Mouse (Mus musculus) MEL-GATA-1-ER (cell line): ENCODE measurements around the gene Glt1d1.

Source experiments
- DNase-seq: peaks from one replicate; pipeline ENCODE4 v3.0.0-alpha.2; 2012; ENCODE audit warnings: low read depth; ENCODE audit errors: extremely low read depth

Glt1d1 gene

DNA sequence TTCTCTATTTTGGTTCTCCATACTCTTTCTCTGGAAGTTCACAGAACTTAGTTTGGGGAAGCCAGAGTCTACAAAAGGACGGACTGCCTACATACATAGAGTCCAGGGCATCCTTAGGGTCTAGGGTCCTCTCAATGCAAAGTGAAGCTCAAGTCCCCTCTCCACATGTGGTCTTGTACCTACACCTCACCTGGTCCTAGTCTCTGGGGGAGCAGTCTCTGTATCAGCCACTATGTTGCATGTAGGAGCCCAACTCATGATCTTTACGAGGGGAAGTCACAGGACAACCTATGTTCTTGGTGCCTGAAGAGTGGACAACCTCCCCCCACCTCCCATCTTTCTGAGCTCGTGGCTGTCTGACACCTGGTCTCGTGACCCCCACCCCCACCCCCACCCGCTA lies 391 bp upstream of the Glt1d1 start:
- no peak for DNase-seq

DNA sequence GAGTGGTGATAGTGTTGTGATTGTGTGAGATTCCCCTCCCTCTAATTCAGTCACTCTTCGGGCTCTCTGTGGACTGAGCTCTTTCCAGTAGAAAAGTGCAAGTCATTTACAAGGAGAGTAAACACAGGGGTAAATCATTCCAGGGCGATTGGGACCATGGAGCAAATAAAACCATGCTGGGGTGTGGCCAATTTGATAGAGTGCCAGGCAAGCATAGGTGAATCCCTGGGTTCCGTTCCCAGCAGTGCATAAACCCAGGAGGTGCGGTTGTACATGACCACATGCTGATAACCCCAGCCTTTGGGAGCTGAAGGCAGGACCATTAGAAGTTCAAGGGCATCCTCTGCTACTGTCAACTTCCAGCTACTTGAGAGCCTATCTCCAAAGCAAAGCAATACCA lies 1.1 kb downstream of the Glt1d1 start:
- DNase-seq, result no peak

DNA sequence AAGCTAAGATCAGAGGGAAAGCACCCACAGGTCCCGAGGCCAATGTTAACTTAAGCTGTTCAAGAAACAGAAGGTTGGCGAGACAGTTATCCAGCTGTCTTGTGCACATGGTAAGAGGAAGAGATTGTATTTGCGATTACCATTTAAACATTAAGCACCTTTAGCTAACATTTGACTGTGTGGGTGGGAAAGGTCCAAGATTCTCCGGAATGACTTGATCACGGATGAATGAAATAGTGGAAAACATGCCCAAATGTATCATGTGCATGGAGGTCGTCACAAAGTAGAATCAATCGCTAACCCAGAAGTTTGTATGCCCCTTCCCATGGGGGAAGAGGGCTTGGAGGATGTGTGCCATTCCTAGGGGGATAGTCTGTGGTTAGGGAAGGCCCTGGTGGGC lies 1.6 kb downstream of the Glt1d1 start:
- DNase-seq, result no peak

GRCm38 (mm10) chr5:127637622-127638021 lies 5.6 kb downstream of the Glt1d1 start:
- no peak for DNase-seq

DNA sequence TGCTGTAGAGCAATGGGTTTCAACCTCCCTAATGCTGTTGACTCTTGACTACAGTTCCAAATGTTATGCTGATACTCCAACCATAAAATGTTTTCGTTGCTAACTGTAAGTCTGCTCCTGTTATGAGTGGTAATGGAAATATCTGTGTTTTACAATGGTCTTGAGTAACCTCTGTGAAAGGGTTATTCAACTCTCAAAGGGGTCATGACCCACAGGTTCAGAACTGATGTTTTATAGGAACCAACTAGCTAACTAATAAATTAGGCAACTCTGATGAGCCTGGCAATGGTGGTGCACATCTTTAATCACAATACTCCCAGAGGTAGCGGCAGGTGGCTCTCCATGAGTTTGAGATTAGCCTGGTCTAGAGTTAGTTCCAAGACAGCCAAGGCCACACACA lies 6.1 kb downstream of the Glt1d1 start:
- no peak for DNase-seq

DNA sequence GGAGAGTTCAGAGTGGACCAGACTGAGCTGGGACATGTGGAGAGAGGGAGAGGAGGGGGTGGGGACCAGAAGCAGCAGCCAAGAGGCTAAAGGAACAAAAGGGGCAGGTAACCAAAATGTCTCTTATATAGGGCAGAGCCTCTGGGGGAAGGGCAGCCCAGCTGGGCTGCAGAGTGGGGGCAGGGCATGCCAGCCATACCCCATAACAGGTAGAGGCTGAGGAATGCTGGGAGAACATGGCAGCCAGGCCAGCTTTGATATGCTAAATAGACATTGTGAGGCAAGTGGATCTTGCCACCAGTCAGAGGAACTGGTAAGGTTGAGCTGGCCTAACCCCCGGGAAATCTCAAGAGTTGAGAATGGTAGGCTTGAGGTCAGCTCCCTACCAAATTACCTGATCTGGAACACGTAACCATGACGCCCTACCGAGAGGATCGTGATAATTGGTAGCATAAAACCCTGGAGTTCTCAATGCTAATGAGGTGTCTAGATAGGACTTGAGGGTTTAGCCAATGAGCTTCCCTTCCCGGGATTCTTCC lies 7.1 kb downstream of the Glt1d1 start:
- DNase-seq, result no peak

- DNase-seq, result no peak
These were observed 7.6 kb downstream of the Glt1d1 start for GRCm38 (mm10) chr5:127639635-127640034.

DNA sequence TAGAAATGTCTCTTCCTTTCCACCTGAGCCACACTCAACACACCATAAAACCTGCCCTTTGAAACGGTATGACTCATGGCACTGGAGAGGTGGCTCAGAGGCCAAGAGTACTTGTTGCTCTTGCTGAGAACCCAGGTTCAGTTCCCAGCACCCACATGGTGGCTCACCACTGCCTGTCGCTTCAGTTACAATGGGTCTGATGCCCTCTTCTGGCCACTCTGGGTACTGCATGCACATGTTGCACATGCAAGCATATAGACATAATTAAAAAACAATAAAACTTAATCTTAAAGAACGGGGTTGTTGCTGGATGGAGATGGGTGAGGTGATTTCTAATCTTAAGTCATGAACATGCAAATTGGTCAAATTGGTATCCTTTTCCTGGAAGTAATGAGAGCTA lies 8.3 kb downstream of the Glt1d1 start:
- no peak for DNase-seq

DNA sequence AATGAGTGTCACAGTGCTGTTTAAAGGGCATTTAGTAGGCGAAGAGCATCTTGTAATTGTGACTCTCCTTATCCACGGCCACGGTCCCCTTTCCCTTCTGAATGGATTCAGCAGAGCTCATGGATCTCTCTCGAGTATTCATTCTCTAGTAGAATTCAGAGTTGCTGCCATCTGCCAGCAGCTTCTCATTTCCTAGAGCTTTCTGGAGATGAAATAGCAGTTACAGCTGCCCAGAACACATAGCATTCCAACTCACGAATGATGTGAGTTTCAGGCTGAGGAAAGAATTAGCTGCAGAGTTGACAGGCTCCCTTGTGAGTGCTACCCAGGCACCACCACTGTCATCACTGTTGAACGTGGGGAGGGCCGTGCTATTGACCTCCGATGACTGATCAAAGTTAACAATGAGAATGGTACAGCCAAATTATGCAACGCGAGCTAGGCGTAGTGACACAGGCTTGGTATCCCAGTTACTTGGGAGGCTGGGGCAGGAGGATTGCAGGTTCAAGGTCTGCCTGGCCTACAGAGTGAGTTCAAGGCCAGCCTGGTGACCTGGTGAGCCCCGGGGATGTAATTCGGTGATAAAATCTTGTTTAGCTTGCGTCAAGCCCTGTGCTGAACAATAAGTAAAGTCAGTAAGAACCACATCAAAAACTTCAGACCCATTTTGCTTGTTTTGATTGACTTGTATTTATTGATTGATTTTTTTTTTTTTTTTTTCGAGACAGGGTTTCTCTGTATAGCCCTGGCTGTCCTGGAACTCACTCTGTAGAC lies 9.3 kb downstream of the Glt1d1 start:
- DNase-seq, result no peak

- no peak for DNase-seq
These were observed 16.0 kb downstream of the Glt1d1 start for GRCm38 (mm10) chr5:127648046-127648445.

- no peak for DNase-seq
These were observed 17.0 kb downstream of the Glt1d1 start for GRCm38 (mm10) chr5:127649077-127649476.

DNA sequence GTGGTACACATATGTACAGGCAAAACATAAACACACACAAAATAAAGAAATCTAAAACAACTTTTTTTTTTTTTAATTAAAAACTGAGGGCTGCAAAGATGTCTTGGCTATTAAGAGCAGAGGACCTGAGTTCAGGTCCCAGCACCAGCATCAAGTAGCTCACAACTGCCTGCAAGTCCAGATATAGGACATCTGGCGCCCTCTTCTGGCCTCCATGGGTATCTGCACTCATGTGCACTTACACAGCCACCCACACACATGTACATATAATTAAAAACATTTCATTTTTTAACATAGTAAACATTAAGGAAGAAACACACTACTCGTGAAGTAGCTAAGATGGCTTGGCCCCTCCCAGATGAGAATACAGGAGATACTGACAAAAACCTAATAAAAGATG lies 26.2 kb downstream of the Glt1d1 start:
- DNase-seq, result no peak

GRCm38 (mm10) chr5:127659312-127659711 lies 27.2 kb downstream of the Glt1d1 start:
- DNase-seq, result no peak

DNA sequence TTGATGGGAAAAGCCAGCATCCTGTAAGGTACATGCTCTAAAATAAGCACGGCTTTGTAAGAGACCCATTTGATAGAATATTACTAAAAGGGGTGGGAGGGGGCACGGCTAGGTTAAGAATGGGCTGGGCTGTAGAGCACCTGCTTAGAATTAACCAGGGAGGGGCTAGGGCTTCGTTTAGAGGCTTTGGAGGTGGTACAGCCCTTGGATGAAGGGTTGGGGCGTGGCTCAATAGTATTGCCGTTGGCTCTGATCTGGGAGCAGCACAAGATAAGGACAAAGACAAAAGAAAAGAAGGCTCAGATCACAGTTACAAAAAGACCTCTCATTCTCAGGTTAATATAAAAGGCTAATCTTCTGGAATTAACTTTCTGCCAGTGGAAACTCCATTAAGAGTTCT lies 28.2 kb downstream of the Glt1d1 start:
- no peak for DNase-seq

GRCm38 (mm10) chr5:127660979-127661378 lies 28.9 kb downstream of the Glt1d1 start:
- DNase-seq, result no peak

DNA sequence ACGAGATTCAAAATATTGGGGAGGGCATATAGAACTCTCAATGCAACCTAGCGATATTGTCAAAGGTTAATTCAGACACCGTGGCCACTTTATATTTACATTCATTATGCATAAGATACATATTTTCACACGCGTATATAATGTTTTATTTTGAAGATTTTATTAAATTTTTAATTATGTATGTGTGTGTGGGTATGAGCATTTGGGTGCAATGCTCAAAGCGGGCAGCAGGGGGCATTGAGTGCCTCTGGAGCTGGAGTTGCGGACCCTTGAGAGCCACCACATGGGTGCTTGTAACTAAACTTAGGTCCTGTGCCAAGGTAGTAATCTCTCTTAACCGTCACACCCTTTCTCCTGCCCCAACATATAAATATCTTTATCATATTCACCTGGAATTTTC lies 41.9 kb downstream of the Glt1d1 start:
- no peak for DNase-seq

- no peak for DNase-seq
These were observed 45.5 kb downstream of the Glt1d1 start for GRCm38 (mm10) chr5:127677561-127677960.

DNA sequence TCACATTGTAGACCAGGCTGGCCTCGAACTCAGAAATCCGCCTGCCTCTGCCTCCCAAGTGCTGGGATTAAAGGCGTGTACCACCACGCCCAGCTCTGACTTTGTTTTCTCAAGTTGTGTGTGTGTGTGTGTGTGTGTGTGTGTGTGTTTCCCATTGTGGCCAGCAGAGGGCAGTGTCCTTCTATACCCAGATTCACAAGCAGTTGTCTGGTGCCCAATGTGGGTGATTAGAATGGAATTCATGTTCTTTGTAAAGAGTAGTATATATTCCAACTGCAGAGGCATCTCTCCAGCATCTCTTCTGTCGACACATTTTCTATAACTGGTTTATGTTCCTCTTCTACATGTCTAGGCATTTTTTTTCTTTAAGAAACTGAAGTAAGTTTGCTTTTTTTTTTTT lies 46.4 kb downstream of the Glt1d1 start:
- DNase-seq, result no peak

GRCm38 (mm10) chr5:127688568-127689170 lies 56.6 kb downstream of the Glt1d1 start:
- no peak for DNase-seq

DNA sequence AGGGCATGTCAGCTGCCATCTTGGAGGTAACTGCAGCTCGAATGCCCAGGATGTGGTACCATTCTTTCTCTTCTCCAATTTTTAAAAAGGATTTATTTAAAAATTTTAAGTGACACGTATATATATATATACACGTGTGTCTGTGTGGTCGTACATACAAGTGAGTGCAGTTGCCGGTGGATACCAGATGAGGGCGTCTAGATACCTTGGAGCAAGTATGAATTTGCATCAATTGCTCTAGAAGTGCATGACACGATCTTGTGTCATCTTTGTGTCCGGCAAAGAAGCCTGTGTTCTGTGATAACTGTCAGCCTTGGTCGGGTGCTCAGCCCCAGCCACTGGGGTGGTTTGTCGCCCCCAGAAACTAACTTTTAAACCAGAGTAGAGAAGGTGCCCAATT lies 59.0 kb downstream of the Glt1d1 start:
- no peak for DNase-seq

GRCm38 (mm10) chr5:127691581-127691980 lies 59.5 kb downstream of the Glt1d1 start:
- DNase-seq, result no peak

GRCm38 (mm10) chr5:127695898-127696297 lies 63.8 kb downstream of the Glt1d1 start:
- DNase-seq, result no peak

DNA sequence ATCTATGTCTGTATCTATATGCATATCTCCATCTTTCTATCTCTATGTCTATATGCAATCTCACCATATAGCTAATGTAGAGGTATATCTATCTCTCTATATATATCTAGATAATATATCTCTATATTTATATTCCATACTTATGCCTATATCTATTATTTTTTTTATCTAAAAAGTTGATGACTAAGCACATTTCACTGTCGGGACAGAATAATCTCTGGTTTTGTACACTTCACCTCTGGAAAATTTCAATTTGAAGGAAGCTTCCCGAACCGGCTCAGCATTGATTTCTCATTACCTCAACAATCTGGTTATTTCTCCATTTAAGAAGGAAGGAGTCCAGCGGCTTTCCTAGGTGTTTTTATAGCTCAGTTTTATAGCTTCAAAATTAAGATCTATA lies 64.5 kb downstream of the Glt1d1 start:
- DNase-seq, result no peak
